Mouse (Mus musculus) adrenal gland, postnatal 25 days (tissue): ENCODE measurements around the gene Ppox. TPM values are rescaled to one million over a fixed set of nuclear protein-coding genes. Genes with fewer than 3 reads are reported as not detected.
A peak's percentile ranks its signal among the peaks of the same experiment; 100 is the strongest.
"Not testable (repeated sequence)": the region's sequence is repeated elsewhere in the genome, so short reads cannot be mapped to it uniquely, and the experiment has no call there.

Source experiments
- DNase-seq: peaks from one replicate; pipeline ENCODE4 v3.0.0; 2021; ENCODE audit warnings: mixed read lengths
- long read RNA-seq: library from polyadenylated mRNA; stranded (forward); transcript quantifications from one replicate; pipeline ENCODE4 v2.0.0, GENCODE M21; 2021
- total RNA-seq: library from RNA; stranded (reverse); gene quantifications from 2 replicates; pipeline ENCODE4 v1.2.3, GENCODE M21; 2021

Gene Ppox
- total RNA-seq = 41.6 and 54.7 TPM in 2 replicates
- long read RNA-seq, transcript Ppox-201 (13 exons, 1,821 nt) = major isoform, 25 of 56 reads
- long read RNA-seq, partial matches to known transcripts = 10 of 56 reads
- long read RNA-seq, other reads (novel, unspliced or antisense) = 21 of 56 reads

GRCm38 (mm10) chr1:171280916-171281527 is at the start of gene Ppox:
Gene Ppox (minus strand): TSS chr1:171281186.
- peak; percentile 83 for DNase-seq

- no peak for DNase-seq
Observed at GRCm38 (mm10) chr1:171330216-171330560, 49.2 kb upstream of the Ppox start.

- DNase-seq = peak; percentile 82
Observed at GRCm38 (mm10) chr1:171329433-171330215, 48.6 kb upstream of the Ppox start.

GRCm38 (mm10) chr1:171328839-171329432 is 48.0 kb upstream of the Ppox start, which contains the start of gene Dedd:
Gene Dedd (plus strand): TSS chr1:171329145.
- peak; percentile 85 for DNase-seq

- no peak for DNase-seq
Observed at GRCm38 (mm10) chr1:171328244-171328643, 47.3 kb upstream of the Ppox start.

- DNase-seq = not testable (repeated sequence)
Observed at GRCm38 (mm10) chr1:171326588-171326987, 45.6 kb upstream of the Ppox start.

GRCm38 (mm10) chr1:171325571-171325970 is 44.6 kb upstream of the Ppox start:
- no peak for DNase-seq

GRCm38 (mm10) chr1:171322012-171322411 is 41.0 kb upstream of the Ppox start:
- no peak for DNase-seq

- no peak for DNase-seq
Observed at GRCm38 (mm10) chr1:171321415-171321814, 40.4 kb upstream of the Ppox start.

GRCm38 (mm10) chr1:171320151-171320550 is 39.2 kb upstream of the Ppox start:
- no peak for DNase-seq

GRCm38 (mm10) chr1:171319748-171320147 is 38.8 kb upstream of the Ppox start:
- DNase-seq = no peak

- DNase-seq = no peak
Observed at GRCm38 (mm10) chr1:171309321-171309720, 28.3 kb upstream of the Ppox start.

- not testable (repeated sequence) for DNase-seq
Observed at GRCm38 (mm10) chr1:171306157-171306556, 25.2 kb upstream of the Ppox start.

- DNase-seq = no peak
Observed at GRCm38 (mm10) chr1:171298226-171298625, 17.2 kb upstream of the Ppox start.

- DNase-seq = no peak
Observed at GRCm38 (mm10) chr1:171295063-171295402, 14.0 kb upstream of the Ppox start.

- DNase-seq = peak; percentile 74
Observed at GRCm38 (mm10) chr1:171294298-171295062, 13.5 kb upstream of the Ppox start, which contains the start of gene Ufc1. Gene Ufc1 (minus strand): TSS chr1:171295024.

- no peak for DNase-seq
Observed at GRCm38 (mm10) chr1:171293906-171294297, 12.9 kb upstream of the Ppox start.

- no peak for DNase-seq
Observed at GRCm38 (mm10) chr1:171293351-171293750, 12.4 kb upstream of the Ppox start.

- DNase-seq = no peak
Observed at GRCm38 (mm10) chr1:171288328-171288727, 7.3 kb upstream of the Ppox start.

GRCm38 (mm10) chr1:171287136-171288081 is 6.4 kb upstream of the Ppox start, which contains the start of gene Usp21:
Gene Usp21 (minus strand): TSS chr1:171287991.
- DNase-seq = peak; percentile 96

GRCm38 (mm10) chr1:171286517-171286916 is 5.5 kb upstream of the Ppox start:
- no peak for DNase-seq
